Mouse (Mus musculus) small intestine, adult 2 months (tissue): Measurements from ENCODE around the gene Col28a1.
"Not testable (repeated sequence)": the region's sequence is repeated elsewhere in the genome, so short reads cannot be mapped to it uniquely, and the experiment has no call there.

Experiments used
- CTCF ChIP-seq: fragments of 200-500 bp; IDR thresholded peaks from 2 replicates; pipeline ENCODE4 v1.5.1; 2012; ENCODE audit warnings: low read depth, mild to moderate bottlenecking, control low read depth, inconsistent platforms, low read length, moderate library complexity, mixed read lengths; ENCODE audit not compliant: insufficient replicate concordance, insufficient read length; ENCODE audit errors: extremely low read depth
- POLR2A ChIP-seq: fragments of 200-500 bp; IDR thresholded peaks from 2 replicates; pipeline ENCODE4 v1.6.1; 2012; ENCODE audit warnings: low read depth, mild to moderate bottlenecking, control low read depth, inconsistent platforms, low read length, moderate library complexity

GRCm38 (mm10) chr6:7982958-7983645 lies 209.3 kb downstream of the Col28a1 start:
- not testable (repeated sequence) for TF ChIP-seq CTCF, POLR2A
